Mouse (Mus musculus) midbrain, postnatal 0 days (tissue): ENCODE measurements around the gene Agpat1. TPM values are rescaled to one million over a fixed set of nuclear protein-coding genes. Genes with fewer than 3 reads are reported as not detected.

Experiments used
- ATAC-seq: fragments of 200-750 bp; cut with Nextera tagmentation; 2 replicates; pipeline ENCODE4 v1.8.0; 2017; ENCODE audit warnings: moderate number of reproducible peaks, mild to moderate bottlenecking, moderate TSS enrichment, moderate library complexity; ENCODE audit not compliant: low FRiP score
- DNase-seq: peaks from one replicate; pipeline ENCODE4 v3.0.0-alpha.2; 2015; ENCODE audit warnings: low spot score
- H3K27ac ChIP-seq: fragments of 300-500 bp; sonication (generic); 2 replicates; pipeline ENCODE4 v1.5.1; 2014; ENCODE audit warnings: low read depth, mild to moderate bottlenecking, low read length, mixed read lengths
- H3K27me3 ChIP-seq: fragments of 300-500 bp; sonication (generic); 2 replicates; pipeline ENCODE4 v1.6.1; 2014; ENCODE audit warnings: low read length, control low read depth, mixed read lengths; ENCODE audit not compliant: insufficient read depth
- H3K36me3 ChIP-seq: fragments of 300-500 bp; sonication (generic); 2 replicates; pipeline ENCODE4 v1.6.1; 2014; ENCODE audit warnings: low read length, control low read depth, mixed read lengths; ENCODE audit not compliant: insufficient read depth
- H3K4me1 ChIP-seq: fragments of 300-500 bp; sonication (generic); 2 replicates; pipeline ENCODE4 v1.6.1; 2014; ENCODE audit warnings: mild to moderate bottlenecking, control low read depth, antibody characterized with exemption, low read length, mixed read lengths; ENCODE audit not compliant: insufficient read depth
- H3K4me2 ChIP-seq: fragments of 300-500 bp; sonication (generic); 2 replicates; pipeline ENCODE4 v1.6.1; 2014; ENCODE audit warnings: low read depth, mild to moderate bottlenecking, low read length, mixed read lengths; ENCODE audit not compliant: poor library complexity, severe bottlenecking
- H3K4me3 ChIP-seq: fragments of 300-500 bp; sonication (generic); 2 replicates; pipeline ENCODE4 v1.5.1; 2014; ENCODE audit warnings: low read depth, mild to moderate bottlenecking, low read length, moderate library complexity
- H3K9ac ChIP-seq: fragments of 300-500 bp; sonication (generic); replicated peaks from 2 replicates; pipeline ENCODE4 v1.6.1; 2014; ENCODE audit warnings: mild to moderate bottlenecking, low read length, moderate library complexity, mixed read lengths; ENCODE audit not compliant: poor library complexity, severe bottlenecking
- H3K9me3 ChIP-seq: fragments of 300-500 bp; sonication (generic); 2 replicates; pipeline ENCODE4 v1.6.1; 2016; ENCODE audit warnings: low read length, control low read depth
- CTCF ChIP-seq: IDR thresholded peaks from 2 replicates; pipeline ENCODE4 v1.5.1; 2016; ENCODE audit warnings: antibody characterized with exemption, mild to moderate bottlenecking
- WGBS: fragments of 180-500 bp; shearing (Covaris S2); extraction: QIAGEN DNeasy Blood & Tissue Kit; methylation state at CpG from one replicate; pipeline ENCODE4 v1.1.7; 2014; 5-methylcytosine and 5-hydroxymethylcytosine counted together
- polyA plus RNA-seq: library from polyadenylated mRNA; unstranded; fragments of >200 nt; fragmentation: Nextera tagmentation; extraction: Ambion mirVana; gene quantifications from 2 replicates; pipeline ENCODE4 v1.2.1, GENCODE M21; 2015
- total RNA-seq: library from RNA; depleted of rRNA; stranded (reverse); fragments of >200 nt; gene quantifications from 2 replicates; pipeline ENCODE4 v1.2.3, GENCODE M21; 2014

Gene Agpat1
- total and polyA plus RNA-seq, 2 experiments from 2014 or later: 103 to 383 TPM

- TF ChIP-seq CTCF: no peak
- 67% methylated on average over 9 of the region's 9 CpGs for WGBS
- H3K27me3 ChIP-seq: no peaks in the 10 kb centered on the region
- H3K4me3 ChIP-seq: no peak overlapping the region
- H3K9me3 ChIP-seq: no peaks in the 10 kb centered on the region
- no peak for ATAC-seq
- no peaks in the 10 kb centered on the region for H3K4me1 ChIP-seq
- H3K9ac ChIP-seq: no peak overlapping the region
- no peaks in the 10 kb centered on the region for H3K36me3 ChIP-seq
- DNase-seq: no peak
- no peak overlapping the region for H3K4me2 ChIP-seq
- no peak overlapping the region for H3K27ac ChIP-seq
These were observed 36.8 kb upstream of the Agpat1 start for GRCm38 (mm10) chr17:34567311-34567710.

- no peak for TF ChIP-seq CTCF
- Histone ChIP-seq H3K4me1 (no peaks in the 10 kb centered on the region), H3K9me3 (no peaks in the 10 kb centered on the region), H3K27ac (no peak overlapping the region), H3K4me3 (no peak overlapping the region), H3K36me3 (no peaks in the 10 kb centered on the region), H3K27me3 (no peaks in the 10 kb centered on the region), H3K4me2 (no peak overlapping the region), H3K9ac (no peak overlapping the region)
- WGBS: 81% methylated on average over 13 of the region's 13 CpGs
- ATAC-seq (no peak), DNase-seq (no peak)
These were observed 35.6 kb upstream of the Agpat1 start for GRCm38 (mm10) chr17:34568421-34568820.

- H3K4me1 ChIP-seq: no peaks in the 10 kb centered on the region
- ATAC-seq (no peak), DNase-seq (no peak)
- 69% methylated on average over 4 of the region's 4 CpGs for WGBS
- TF ChIP-seq CTCF: no peak
- H3K4me2 ChIP-seq: no peak overlapping the region
- H3K36me3 ChIP-seq: no peaks in the 10 kb centered on the region
- H3K4me3 ChIP-seq: no peak overlapping the region
- H3K27me3 ChIP-seq: no peaks in the 10 kb centered on the region
- H3K27ac ChIP-seq: no peak overlapping the region
- H3K9me3 ChIP-seq: no peaks in the 10 kb centered on the region
- H3K9ac ChIP-seq: no peak overlapping the region
These were observed 34.1 kb upstream of the Agpat1 start for GRCm38 (mm10) chr17:34569919-34570318.

- Histone ChIP-seq H3K4me1 (no peaks in the 10 kb centered on the region), H3K4me2 (no peak overlapping the region), H3K27ac (no peak overlapping the region), H3K36me3 (no peaks in the 10 kb centered on the region), H3K27me3 (no peaks in the 10 kb centered on the region), H3K9ac (no peak overlapping the region), H3K9me3 (no peaks in the 10 kb centered on the region), H3K4me3 (no peak overlapping the region)
- WGBS: 10% methylated on average over 5 of the region's 5 CpGs
- no peak for ATAC-seq
- no peak for DNase-seq
- TF ChIP-seq CTCF: peak; percentile 65
These were observed 32.2 kb upstream of the Agpat1 start for GRCm38 (mm10) chr17:34571875-34572274.

GRCm38 (mm10) chr17:34572361-34572760 is 31.7 kb upstream of the Agpat1 start:
- no peak overlapping the region for H3K4me3 ChIP-seq
- no peaks in the 10 kb centered on the region for H3K27me3 ChIP-seq
- H3K9me3 ChIP-seq: no peaks in the 10 kb centered on the region
- peak; percentile 24; the same call in 1 of the 2 replicates for ATAC-seq
- H3K27ac ChIP-seq: no peak overlapping the region
- H3K9ac ChIP-seq: 0 out of 2 replicates have a peak overlapping the region, but pooled peaks have one; percentile 8
- no peaks in the 10 kb centered on the region for H3K36me3 ChIP-seq
- 9% methylated on average over 15 of the region's 15 CpGs for WGBS
- peak; percentile 10 for DNase-seq
- H3K4me1 ChIP-seq: no peaks in the 10 kb centered on the region
- no peak overlapping the region for H3K4me2 ChIP-seq
- peak; percentile 46 for TF ChIP-seq CTCF

GRCm38 (mm10) chr17:34576577-34576976 is 27.5 kb upstream of the Agpat1 start:
- Histone ChIP-seq H3K4me2 (no peak overlapping the region), H3K4me1 (no peaks in the 10 kb centered on the region), H3K36me3 (no peaks in the 10 kb centered on the region), H3K4me3 (no peak overlapping the region), H3K9me3 (no peaks in the 10 kb centered on the region), H3K27ac (no peak overlapping the region), H3K27me3 (no peaks in the 10 kb centered on the region), H3K9ac (no peak overlapping the region)
- 71% methylated on average over 5 of the region's 5 CpGs for WGBS
- DNase-seq: no peak
- TF ChIP-seq CTCF: no peak
- ATAC-seq: no peak
